Mouse (Mus musculus): ENCODE results near the gene Selenow. TPM values are rescaled to one million over a fixed set of nuclear protein-coding genes. Genes with fewer than 3 reads are reported as not detected.

The Selenow gene
- total and polyA plus RNA-seq, 2 experiments from 2014 or later, result 404 to 632 TPM

- peaks cover 54% of the 10 kb centered on the region for H3K36me3 ChIP-seq (replicated peaks; ENCODE audit: control insufficient read depth, insufficient read depth, low read length)
- H3K9me3 ChIP-seq (replicated peaks; ENCODE audit: control insufficient read depth, low read length), result no peaks in the 10 kb centered on the region
- H3K4me2 ChIP-seq (ENCODE audit: low read depth, low read length), result peak within 1 kb of the TSS; percentile 87
- ATAC-seq (ENCODE audit: insufficient read depth, low read depth) (peak; percentile 81), DNase-seq (ENCODE audit: low spot score) (peak; percentile 97)
- peaks cover 12% of the 10 kb centered on the region for H3K4me1 ChIP-seq (ENCODE audit: control insufficient read depth, insufficient read depth)
- peak within 1 kb of the TSS; percentile 96 for H3K4me3 ChIP-seq (ENCODE audit: low read depth, low read length)
- TF ChIP-seq CTCF (IDR thresholded peaks at IDR 0.05; ENCODE audit: low read depth) (no peak), EP300 (IDR thresholded peaks at IDR 0.05; ENCODE audit: low read depth) (peak; percentile 84)
- H3K27me3 ChIP-seq (ENCODE audit: control insufficient read depth, insufficient read depth, low read length), result no peaks in the 10 kb centered on the region
- WGBS, result 2% methylated on average over 57 of the region's 59 CpGs
- peak within 1 kb of the TSS; percentile 98 for H3K27ac ChIP-seq (ENCODE audit: low read depth)
- H3K9ac ChIP-seq (replicated peaks; ENCODE audit: low read depth, low read length), result peak within 1 kb of the TSS; percentile 79
Measured at GRCm38 (mm10) chr7:15945721-15946536, 23.7 kb upstream of the Selenow start, which contains the start of gene Nop53. TSS of gene Nop53 (minus strand) at chr7:15946074.

GRCm38 (mm10) chr7:15945211-15945610, 23.0 kb upstream of the Selenow start:
- ATAC-seq (ENCODE audit: insufficient read depth, low read depth) (no peak), DNase-seq (ENCODE audit: low spot score) (no peak)
- peaks cover 12% of the 10 kb centered on the region for H3K4me1 ChIP-seq (ENCODE audit: control insufficient read depth, insufficient read depth)
- WGBS, result 2% methylated on average over 8 of the region's 8 CpGs
- H3K27ac ChIP-seq (ENCODE audit: low read depth), result peak overlapping the region; percentile 98
- no peaks in the 10 kb centered on the region for H3K9me3 ChIP-seq (replicated peaks; ENCODE audit: control insufficient read depth, low read length)
- H3K36me3 ChIP-seq (replicated peaks; ENCODE audit: control insufficient read depth, insufficient read depth, low read length), result peaks cover 54% of the 10 kb centered on the region
- H3K4me2 ChIP-seq (ENCODE audit: low read depth, low read length), result peak overlapping the region; percentile 87
- peak overlapping the region; percentile 96 for H3K4me3 ChIP-seq (ENCODE audit: low read depth, low read length)
- no peaks in the 10 kb centered on the region for H3K27me3 ChIP-seq (ENCODE audit: control insufficient read depth, insufficient read depth, low read length)
- TF ChIP-seq EP300 (IDR thresholded peaks at IDR 0.05; ENCODE audit: low read depth) (no peak), CTCF (IDR thresholded peaks at IDR 0.05; ENCODE audit: low read depth) (no peak)
- peak overlapping the region; percentile 79 for H3K9ac ChIP-seq (replicated peaks; ENCODE audit: low read depth, low read length)

- DNase-seq (ENCODE audit: low spot score) (no peak), ATAC-seq (ENCODE audit: insufficient read depth, low read depth) (no peak)
- H3K27ac ChIP-seq (ENCODE audit: low read depth), result no peak overlapping the region
- peaks cover 12% of the 10 kb centered on the region for H3K4me1 ChIP-seq (ENCODE audit: control insufficient read depth, insufficient read depth)
- no peak for TF ChIP-seq CTCF (IDR thresholded peaks at IDR 0.05; ENCODE audit: low read depth)
- TF ChIP-seq EP300 (IDR thresholded peaks at IDR 0.05; ENCODE audit: low read depth), result no peak
- WGBS, result 85% methylated on average over 1 of the region's 1 CpGs
- H3K9ac ChIP-seq (replicated peaks; ENCODE audit: low read depth, low read length), result no peak overlapping the region
- H3K4me2 ChIP-seq (ENCODE audit: low read depth, low read length), result no peak overlapping the region
- 0 out of 2 replicates have a peak overlapping the region, but pooled peaks have one; percentile 96 for H3K4me3 ChIP-seq (ENCODE audit: low read depth, low read length)
- H3K36me3 ChIP-seq (replicated peaks; ENCODE audit: control insufficient read depth, insufficient read depth, low read length), result peaks cover 54% of the 10 kb centered on the region
- H3K27me3 ChIP-seq (ENCODE audit: control insufficient read depth, insufficient read depth, low read length), result no peaks in the 10 kb centered on the region
- no peaks in the 10 kb centered on the region for H3K9me3 ChIP-seq (replicated peaks; ENCODE audit: control insufficient read depth, low read length)
Measured at GRCm38 (mm10) chr7:15944311-15944710, 22.1 kb upstream of the Selenow start.

- Histone ChIP-seq H3K9ac (replicated peaks; ENCODE audit: low read depth, low read length) (no peak overlapping the region), H3K4me2 (ENCODE audit: low read depth, low read length) (no peak overlapping the region), H3K4me1 (ENCODE audit: control insufficient read depth, insufficient read depth) (no peaks in the 10 kb centered on the region), H3K4me3 (ENCODE audit: low read depth, low read length) (no peak overlapping the region), H3K27ac (ENCODE audit: low read depth) (no peak overlapping the region), H3K36me3 (replicated peaks; ENCODE audit: control insufficient read depth, insufficient read depth, low read length) (peaks cover 75% of the 10 kb centered on the region), H3K9me3 (replicated peaks; ENCODE audit: control insufficient read depth, low read length) (no peaks in the 10 kb centered on the region), H3K27me3 (ENCODE audit: control insufficient read depth, insufficient read depth, low read length) (no peaks in the 10 kb centered on the region)
- ATAC-seq (ENCODE audit: insufficient read depth, low read depth), result no peak
- DNase-seq (ENCODE audit: low spot score), result no peak
- WGBS, result 97% methylated on average over 3 of the region's 3 CpGs
- TF ChIP-seq CTCF (IDR thresholded peaks at IDR 0.05; ENCODE audit: low read depth) (no peak), EP300 (IDR thresholded peaks at IDR 0.05; ENCODE audit: low read depth) (no peak)
Measured at GRCm38 (mm10) chr7:15938621-15939020, 16.4 kb upstream of the Selenow start.

GRCm38 (mm10) chr7:15937491-15937890, 15.3 kb upstream of the Selenow start:
- H3K4me3 ChIP-seq (ENCODE audit: low read depth, low read length), result no peak overlapping the region
- no peak overlapping the region for H3K9ac ChIP-seq (replicated peaks; ENCODE audit: low read depth, low read length)
- H3K4me2 ChIP-seq (ENCODE audit: low read depth, low read length), result no peak overlapping the region
- H3K27me3 ChIP-seq (ENCODE audit: control insufficient read depth, insufficient read depth, low read length), result no peaks in the 10 kb centered on the region
- ATAC-seq (ENCODE audit: insufficient read depth, low read depth) (no peak), DNase-seq (ENCODE audit: low spot score) (no peak)
- H3K27ac ChIP-seq (ENCODE audit: low read depth), result no peak overlapping the region
- TF ChIP-seq CTCF (IDR thresholded peaks at IDR 0.05; ENCODE audit: low read depth), result no peak
- no peak for TF ChIP-seq EP300 (IDR thresholded peaks at IDR 0.05; ENCODE audit: low read depth)
- H3K36me3 ChIP-seq (replicated peaks; ENCODE audit: control insufficient read depth, insufficient read depth, low read length), result peaks cover 64% of the 10 kb centered on the region
- H3K4me1 ChIP-seq (ENCODE audit: control insufficient read depth, insufficient read depth), result peaks cover 2% of the 10 kb centered on the region
- H3K9me3 ChIP-seq (replicated peaks; ENCODE audit: control insufficient read depth, low read length), result no peaks in the 10 kb centered on the region
- 82% methylated on average over 5 of the region's 5 CpGs for WGBS
